Mouse (Mus musculus) hindbrain, embryonic 13.5 days (tissue): Measurements from ENCODE around the gene Mknk1. TPM values are rescaled to one million over a fixed set of nuclear protein-coding genes. Genes with fewer than 3 reads are reported as not detected.
A peak's percentile ranks its signal among the peaks of the same experiment; 100 is the strongest.

Experiments
- ATAC-seq: fragments of 200-750 bp; cut with Nextera tagmentation; 2 replicates; pipeline ENCODE4 v1.8.0; 2017; ENCODE audit warnings: moderate TSS enrichment; ENCODE audit not compliant: low FRiP score
- H3K27ac ChIP-seq: fragments of 300-500 bp; sonication (generic); 2 replicates; pipeline ENCODE4 v1.5.1; 2015; ENCODE audit warnings: inconsistent platforms, mild to moderate bottlenecking, moderate library complexity
- H3K27me3 ChIP-seq: fragments of 300-500 bp; sonication (generic); 2 replicates; pipeline ENCODE4 v1.6.1; 2015; ENCODE audit warnings: mild to moderate bottlenecking, inconsistent platforms
- H3K36me3 ChIP-seq: fragments of 300-500 bp; sonication (generic); 2 replicates; pipeline ENCODE4 v1.6.1; 2015; ENCODE audit warnings: mild to moderate bottlenecking, inconsistent platforms
- H3K4me1 ChIP-seq: fragments of 300-500 bp; sonication (generic); replicated peaks from 2 replicates; pipeline ENCODE4 v1.6.1; 2015; ENCODE audit warnings: inconsistent platforms
- H3K4me2 ChIP-seq: fragments of 300-500 bp; sonication (generic); 2 replicates; pipeline ENCODE4 v1.6.1; 2015; ENCODE audit warnings: inconsistent platforms, mild to moderate bottlenecking, moderate library complexity
- H3K4me3 ChIP-seq: fragments of 300-500 bp; sonication (generic); 2 replicates; pipeline ENCODE4 v1.5.1; 2015; ENCODE audit warnings: mild to moderate bottlenecking, inconsistent platforms
- H3K9ac ChIP-seq: fragments of 300-500 bp; sonication (generic); 2 replicates; pipeline ENCODE4 v1.6.1; 2015; ENCODE audit warnings: mild to moderate bottlenecking, inconsistent platforms
- H3K9me3 ChIP-seq: fragments of 300-500 bp; sonication (generic); 2 replicates; pipeline ENCODE4 v1.6.1; 2016; ENCODE audit warnings: inconsistent platforms
- WGBS: fragments of 180-500 bp; shearing (Covaris S2); methylation state at CpG from one replicate; pipeline ENCODE4 v1.1.7; 2015; 5-methylcytosine and 5-hydroxymethylcytosine counted together
- polyA plus RNA-seq: library from polyadenylated mRNA; unstranded; fragments of >200 nt; fragmentation: Nextera tagmentation; extraction: Ambion mirVana; gene quantifications from 2 replicates; pipeline ENCODE4 v1.2.1, GENCODE M21; 2015

Mknk1 gene
- polyA plus RNA-seq, 1 experiment from 2014 or later: 21.3 TPM

DNA sequence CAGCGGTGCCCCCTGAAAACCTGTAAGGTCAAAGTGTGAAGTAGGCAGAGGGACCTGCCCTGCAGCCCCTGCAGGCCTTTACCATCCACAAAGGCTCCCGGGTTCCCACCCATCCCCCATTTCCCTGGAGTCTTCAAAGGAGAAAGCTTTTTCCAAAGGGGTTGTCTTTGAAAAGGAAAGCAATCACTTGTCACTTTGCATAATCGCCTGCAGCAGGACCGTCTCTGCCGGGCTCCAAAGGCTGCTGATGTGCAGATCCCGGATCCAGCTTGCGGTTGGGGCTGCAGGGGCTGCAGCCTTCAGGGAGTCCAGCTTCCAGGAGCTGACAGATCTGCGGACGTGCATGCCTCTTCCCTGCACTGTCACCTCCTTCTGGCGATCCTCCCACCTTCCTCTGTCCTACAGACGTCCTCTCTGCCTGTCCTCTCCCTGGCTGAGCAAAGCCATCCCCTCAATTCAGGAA is 39.2 kb downstream of the Mknk1 start:
- no peaks in the 10 kb centered on the region for H3K27me3 ChIP-seq
- H3K36me3 ChIP-seq: peaks cover 25% of the 10 kb centered on the region
- H3K4me1 ChIP-seq: peaks cover 50% of the 10 kb centered on the region
- WGBS: 3% methylated on average over 11 of the region's 11 CpGs
- H3K9ac ChIP-seq: peak overlapping the region; percentile 21
- no peak overlapping the region for H3K4me3 ChIP-seq
- no peaks in the 10 kb centered on the region for H3K9me3 ChIP-seq
- peak overlapping the region; percentile 34 for H3K4me2 ChIP-seq
- ATAC-seq: peak; percentile 54
- peak overlapping the region; percentile 71 for H3K27ac ChIP-seq

DNA sequence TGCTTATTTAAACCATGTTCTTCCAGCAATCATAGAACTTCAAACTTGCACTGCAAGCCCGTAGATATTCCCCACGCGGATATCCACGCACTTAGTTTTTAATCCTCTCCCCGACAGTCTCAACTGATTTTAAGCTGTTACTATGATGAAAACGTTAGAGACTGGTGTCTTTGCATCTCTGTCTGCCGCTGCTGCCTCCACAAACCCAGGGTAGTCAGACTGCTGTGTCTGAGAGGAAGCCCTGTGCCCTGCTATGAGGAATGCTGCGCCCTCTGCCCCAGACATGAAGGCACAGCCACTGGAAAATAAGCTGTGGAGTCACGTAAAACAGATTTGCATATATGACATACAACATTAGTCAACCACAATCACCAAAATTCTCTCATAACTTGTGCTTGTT is 39.8 kb downstream of the Mknk1 start:
- peaks cover 50% of the 10 kb centered on the region for H3K4me1 ChIP-seq
- H3K4me2 ChIP-seq: no peak overlapping the region
- ATAC-seq: no peak
- H3K4me3 ChIP-seq: no peak overlapping the region
- H3K9me3 ChIP-seq: no peaks in the 10 kb centered on the region
- no peak overlapping the region; the same call in 1 of the 2 replicates for H3K9ac ChIP-seq
- H3K27me3 ChIP-seq: no peaks in the 10 kb centered on the region
- H3K27ac ChIP-seq: peak overlapping the region; percentile 71; the same call in 1 of the 2 replicates
- peaks cover 21% of the 10 kb centered on the region for H3K36me3 ChIP-seq
- WGBS: 37% methylated on average over 9 of the region's 9 CpGs

DNA sequence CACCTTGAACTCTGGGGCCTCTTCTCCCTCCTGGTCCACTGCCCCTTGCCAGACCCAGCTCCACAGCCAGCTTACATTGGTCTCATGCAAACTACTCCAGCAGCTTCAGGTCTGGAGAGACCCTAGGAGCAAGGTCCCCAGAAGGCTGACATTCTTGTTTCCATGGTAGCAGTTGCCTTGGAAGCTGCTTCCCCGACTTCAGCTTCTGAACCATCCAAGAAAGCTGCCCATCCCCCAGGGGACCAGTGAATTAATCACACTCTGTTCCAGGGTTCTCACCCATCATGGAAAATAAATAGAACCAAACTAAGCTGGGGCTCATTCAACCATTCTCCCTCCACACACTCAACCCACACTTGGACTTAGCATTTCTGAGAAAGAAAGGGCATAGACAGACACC is 42.2 kb downstream of the Mknk1 start:
- ATAC-seq: peak; percentile 50

DNA sequence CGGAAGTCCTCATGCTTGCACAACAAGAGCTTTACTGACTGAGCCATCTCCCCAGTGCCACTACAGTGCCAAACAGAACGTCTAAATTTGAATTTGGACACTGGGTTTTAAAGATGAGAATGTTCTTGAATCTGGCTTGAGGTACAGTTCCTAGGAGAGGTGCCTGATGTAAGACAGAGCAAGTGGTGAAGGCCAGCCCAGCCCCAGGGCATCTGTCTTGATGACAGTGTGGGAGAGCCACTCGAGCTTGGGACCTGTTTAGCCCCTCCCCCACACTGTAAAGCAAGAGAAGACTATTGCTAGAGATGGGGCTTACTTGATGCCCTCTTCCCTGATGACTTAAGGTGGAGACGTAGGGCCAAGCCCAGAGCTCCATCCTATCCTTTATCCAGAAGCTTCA is 43.2 kb downstream of the Mknk1 start:
- peaks cover 59% of the 10 kb centered on the region for H3K4me1 ChIP-seq
- no peak overlapping the region for H3K9ac ChIP-seq
- H3K27me3 ChIP-seq: peaks cover 3% of the 10 kb centered on the region; the same call in 1 of the 2 replicates
- 58% methylated on average over 4 of the region's 4 CpGs for whole genome bisulfite sequencing
- ATAC-seq: no peak
- H3K4me3 ChIP-seq: no peak overlapping the region
- H3K27ac ChIP-seq: no peak overlapping the region
- no peaks in the 10 kb centered on the region for H3K9me3 ChIP-seq
- H3K4me2 ChIP-seq: no peak overlapping the region
- no peaks in the 10 kb centered on the region for H3K36me3 ChIP-seq

More for the DNA sequence above, 42.2 kb downstream of the Mknk1 start:
- 0% methylated on average over 1 of the region's 1 CpGs for WGBS
- no peak overlapping the region for H3K4me3 ChIP-seq
- H3K4me2 ChIP-seq: no peak overlapping the region
- no peak overlapping the region for H3K9ac ChIP-seq
- no peaks in the 10 kb centered on the region for H3K27me3 ChIP-seq
- no peaks in the 10 kb centered on the region for H3K9me3 ChIP-seq
- no peaks in the 10 kb centered on the region for H3K36me3 ChIP-seq
- H3K27ac ChIP-seq: peak overlapping the region; percentile 20
- H3K4me1 ChIP-seq: peaks cover 59% of the 10 kb centered on the region

DNA sequence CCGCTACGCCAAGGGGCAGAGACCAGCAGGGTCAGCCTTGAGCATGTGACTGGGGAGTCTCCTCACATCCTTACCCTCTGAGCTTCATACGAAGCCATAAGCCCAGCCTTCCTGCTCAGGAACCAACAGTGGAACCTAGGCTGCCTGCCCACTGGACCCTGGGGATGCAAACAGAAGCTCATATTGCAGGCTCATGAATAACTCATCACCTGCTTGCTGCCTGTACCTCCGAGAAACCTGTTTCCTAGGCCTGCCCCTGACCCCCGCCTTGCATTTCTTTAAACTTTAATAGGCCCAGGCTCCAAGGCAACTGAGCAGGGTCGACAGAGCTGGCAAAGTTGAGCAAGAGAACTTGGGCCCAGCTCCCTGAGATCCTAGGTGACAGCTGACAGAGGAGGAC is 45.0 kb downstream of the Mknk1 start, which contains the start of gene Kncn:
Gene Kncn (plus strand): TSS at position 379 of the 400 bp plus-strand sequence.
- ATAC-seq: no peak
- H3K9me3 ChIP-seq: no peaks in the 10 kb centered on the region
- H3K4me3 ChIP-seq: no peak within 1 kb of the TSS
- WGBS: 68% methylated on average over 6 of the region's 6 CpGs
- no peak within 1 kb of the TSS for H3K4me2 ChIP-seq
- H3K27me3 ChIP-seq: peaks cover 6% of the 10 kb centered on the region
- H3K27ac ChIP-seq: no peak within 1 kb of the TSS
- peaks cover 41% of the 10 kb centered on the region for H3K4me1 ChIP-seq
- H3K36me3 ChIP-seq: no peaks in the 10 kb centered on the region
- no peak within 1 kb of the TSS for H3K9ac ChIP-seq

DNA sequence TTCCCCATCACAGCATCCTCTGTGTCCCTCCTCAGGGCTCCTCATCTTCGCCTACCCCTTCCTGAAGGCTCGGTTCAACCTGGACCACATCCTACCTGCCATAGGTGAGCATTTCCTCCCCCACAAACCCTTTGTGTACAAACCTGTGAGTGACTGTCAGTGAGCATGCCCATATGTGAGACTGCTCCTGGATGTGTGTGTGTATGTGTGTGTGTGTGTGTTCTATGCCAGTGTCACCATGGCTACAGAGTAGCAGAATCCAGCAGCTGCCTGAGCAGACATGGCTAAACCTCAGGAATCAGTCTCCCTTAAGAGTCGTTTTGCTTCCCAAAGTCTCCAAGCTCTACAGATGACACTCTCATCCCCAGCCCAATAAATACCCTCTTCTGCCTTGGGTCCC is 46.8 kb downstream of the Mknk1 start:
- no peak overlapping the region for H3K9ac ChIP-seq
- no peak overlapping the region for H3K4me3 ChIP-seq
- H3K4me2 ChIP-seq: no peak overlapping the region
- no peak overlapping the region for H3K27ac ChIP-seq
- 80% methylated on average over 3 of the region's 3 CpGs for WGBS
- no peaks in the 10 kb centered on the region for H3K9me3 ChIP-seq
- 0 out of 2 replicates have a peak, but pooled peaks have one; percentile 33 for ATAC-seq
- H3K4me1 ChIP-seq: peaks cover 36% of the 10 kb centered on the region
- peaks cover 24% of the 10 kb centered on the region for H3K27me3 ChIP-seq
- no peaks in the 10 kb centered on the region for H3K36me3 ChIP-seq

DNA sequence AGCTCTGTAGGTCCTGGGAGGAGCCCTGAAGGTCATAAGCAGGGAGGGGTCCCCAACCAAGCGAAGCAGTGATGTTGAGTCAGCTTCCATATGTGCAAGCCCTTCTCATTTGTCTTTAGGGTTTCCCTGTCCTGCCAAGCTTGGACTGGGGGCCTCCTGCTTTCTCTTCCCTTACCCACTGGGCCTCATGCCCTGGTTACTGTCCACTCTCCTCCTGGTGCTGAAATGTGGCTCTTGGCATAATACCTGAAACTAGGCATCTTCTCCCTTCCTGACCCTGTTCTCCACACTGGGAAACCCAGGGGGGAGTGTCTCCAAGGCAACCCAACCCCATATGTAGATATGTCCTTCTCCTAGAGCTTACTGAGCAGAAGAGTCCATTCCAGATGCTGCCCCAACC is 47.9 kb downstream of the Mknk1 start:
- Histone ChIP-seq H3K9ac (no peak overlapping the region), H3K4me1 (peaks cover 26% of the 10 kb centered on the region), H3K4me3 (no peak overlapping the region), H3K4me2 (no peak overlapping the region), H3K36me3 (no peaks in the 10 kb centered on the region), H3K9me3 (no peaks in the 10 kb centered on the region), H3K27me3 (peaks cover 34% of the 10 kb centered on the region), H3K27ac (no peak overlapping the region)
- ATAC-seq: no peak
- 55% methylated on average over 1 of the region's 1 CpGs for WGBS

DNA sequence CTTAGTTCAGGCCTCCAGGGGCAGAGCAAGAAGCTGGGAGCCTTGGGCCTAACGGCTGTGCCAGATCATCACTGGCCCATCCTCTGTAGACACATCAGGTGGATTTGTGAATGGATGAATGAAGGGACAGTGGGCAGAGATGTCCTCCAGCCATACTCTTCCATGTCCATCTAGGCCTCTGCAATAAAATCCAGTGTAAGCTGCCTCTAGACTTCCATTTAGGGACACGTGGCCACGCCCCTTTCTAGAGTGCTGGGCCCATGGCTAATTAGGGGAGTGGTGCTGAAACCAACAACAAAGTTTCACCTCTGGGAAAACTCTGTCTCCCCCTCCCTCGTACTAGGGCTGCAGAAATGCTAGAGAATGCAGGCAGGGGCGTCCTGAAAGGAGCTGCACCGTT is 51.1 kb downstream of the Mknk1 start:
- H3K9ac ChIP-seq: peak overlapping the region; percentile 56; the same call in 1 of the 2 replicates
- H3K36me3 ChIP-seq: no peaks in the 10 kb centered on the region
- no peak overlapping the region for H3K27ac ChIP-seq
- H3K4me1 ChIP-seq: peaks cover 16% of the 10 kb centered on the region
- 0 out of 2 replicates have a peak, but pooled peaks have one; percentile 3 for ATAC-seq
- no peaks in the 10 kb centered on the region for H3K9me3 ChIP-seq
- H3K27me3 ChIP-seq: peaks cover 52% of the 10 kb centered on the region
- peak overlapping the region; percentile 55 for H3K4me2 ChIP-seq
- WGBS: 14% methylated on average over 6 of the region's 6 CpGs
- H3K4me3 ChIP-seq: peak overlapping the region; percentile 26

DNA sequence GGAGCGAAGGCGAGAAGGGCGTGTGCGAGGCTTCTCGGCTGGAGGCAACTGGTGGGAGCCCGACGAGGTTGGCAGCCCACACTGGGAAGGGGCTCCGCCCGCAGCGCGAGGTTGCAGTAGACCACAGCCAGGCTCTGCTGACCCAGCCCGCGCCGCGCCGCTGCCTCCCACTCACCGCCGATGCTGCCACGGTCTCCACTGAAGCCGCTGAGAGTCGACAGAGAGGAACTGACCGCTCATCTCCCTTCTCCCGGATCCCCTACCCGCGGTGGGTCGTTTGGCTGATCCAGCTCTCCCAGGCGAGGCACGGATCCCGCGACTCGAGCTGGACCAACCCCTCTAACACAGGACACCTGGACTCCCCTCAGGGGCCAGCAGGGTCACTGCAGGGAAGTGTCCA is 51.6 kb downstream of the Mknk1 start, which contains the start of gene 6430628N08Rik:
Gene 6430628N08Rik (plus strand): TSS at position 113 of the 400 bp plus-strand sequence.
- Histone ChIP-seq H3K4me2 (peak within 1 kb of the TSS; percentile 55), H3K4me1 (peaks cover 13% of the 10 kb centered on the region), H3K4me3 (peak within 1 kb of the TSS; percentile 26), H3K27me3 (peaks cover 55% of the 10 kb centered on the region), H3K36me3 (no peaks in the 10 kb centered on the region), H3K27ac (no peak within 1 kb of the TSS), H3K9me3 (no peaks in the 10 kb centered on the region), H3K9ac (peak within 1 kb of the TSS; percentile 56; the same call in 1 of the 2 replicates)
- peak; percentile 9; the same call in 1 of the 2 replicates for ATAC-seq
- under 1% methylated on average over 31 of the region's 31 CpGs for WGBS

DNA sequence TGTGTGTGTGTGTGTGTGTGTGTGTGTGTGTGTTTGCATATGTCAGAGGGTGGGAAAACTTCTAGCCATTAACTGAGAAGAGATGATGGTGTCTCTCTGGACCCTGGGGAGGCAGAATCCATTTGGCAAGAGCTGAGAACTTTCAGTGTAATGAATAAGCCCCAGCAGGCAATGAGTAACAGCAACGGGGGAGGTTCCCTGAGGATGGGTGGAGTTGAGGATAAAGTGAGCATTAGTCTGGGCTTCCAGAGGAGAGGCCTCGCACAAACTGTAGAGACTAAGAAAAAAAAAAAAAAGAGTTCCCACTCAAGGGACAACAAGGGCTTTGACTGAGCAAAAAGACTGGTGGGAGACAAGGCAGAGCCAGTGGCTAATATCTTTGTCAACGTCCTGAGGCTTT is 55.3 kb downstream of the Mknk1 start:
- Histone ChIP-seq H3K9me3 (no peaks in the 10 kb centered on the region), H3K4me3 (no peak overlapping the region), H3K36me3 (no peaks in the 10 kb centered on the region), H3K27me3 (peaks cover 83% of the 10 kb centered on the region), H3K27ac (no peak overlapping the region), H3K4me2 (no peak overlapping the region), H3K9ac (no peak overlapping the region), H3K4me1 (peaks cover 22% of the 10 kb centered on the region)
- 19% methylated on average over 3 of the region's 3 CpGs for WGBS
- no peak for ATAC-seq

DNA sequence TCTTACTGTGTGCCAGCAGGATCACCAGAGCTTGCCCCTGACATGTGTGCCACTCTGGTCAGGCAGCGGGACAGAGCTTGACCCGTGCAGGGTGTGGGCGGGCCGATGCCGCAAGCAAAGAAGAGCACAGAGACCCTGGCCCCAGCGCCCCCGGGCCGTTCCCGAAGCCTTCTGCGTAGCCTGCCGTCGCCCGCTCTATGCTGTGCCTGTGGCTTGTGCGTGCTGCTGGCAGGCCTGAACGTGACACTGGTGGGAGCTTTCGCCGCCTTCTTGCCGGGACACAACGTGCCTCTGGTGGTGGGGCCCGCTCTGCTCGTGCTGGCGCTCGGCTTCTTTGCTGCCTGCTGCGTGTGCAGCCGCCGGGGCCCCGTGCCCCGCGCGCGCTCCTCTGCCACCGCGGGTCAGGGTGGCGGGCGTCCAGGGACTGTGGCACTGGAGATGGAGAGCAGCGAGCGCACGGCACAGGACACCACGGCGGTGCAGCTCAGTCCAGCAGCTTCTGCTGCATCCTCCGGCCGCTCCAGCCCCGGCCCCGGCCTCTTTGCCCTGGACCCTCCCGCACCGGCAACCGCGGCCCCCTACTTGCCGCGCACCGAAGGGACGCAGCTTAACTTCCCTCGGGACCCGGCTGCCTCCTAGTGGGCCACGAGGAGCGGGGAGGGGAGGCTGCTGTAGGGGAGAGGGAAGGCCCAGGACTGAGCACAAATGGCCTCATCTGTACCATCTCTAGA is 59.1 kb downstream of the Mknk1 start:
- H3K4me3 ChIP-seq: peak overlapping the region; percentile 43
- peaks cover 11% of the 10 kb centered on the region for H3K4me1 ChIP-seq
- peak; percentile 72 for ATAC-seq
- H3K36me3 ChIP-seq: no peaks in the 10 kb centered on the region
- H3K9me3 ChIP-seq: no peaks in the 10 kb centered on the region
- peak overlapping the region; percentile 80 for H3K4me2 ChIP-seq
- H3K27ac ChIP-seq: no peak overlapping the region
- H3K27me3 ChIP-seq: peaks cover 85% of the 10 kb centered on the region
- peak overlapping the region; percentile 68 for H3K9ac ChIP-seq
- under 1% methylated on average over 54 of the region's 56 CpGs for WGBS

DNA sequence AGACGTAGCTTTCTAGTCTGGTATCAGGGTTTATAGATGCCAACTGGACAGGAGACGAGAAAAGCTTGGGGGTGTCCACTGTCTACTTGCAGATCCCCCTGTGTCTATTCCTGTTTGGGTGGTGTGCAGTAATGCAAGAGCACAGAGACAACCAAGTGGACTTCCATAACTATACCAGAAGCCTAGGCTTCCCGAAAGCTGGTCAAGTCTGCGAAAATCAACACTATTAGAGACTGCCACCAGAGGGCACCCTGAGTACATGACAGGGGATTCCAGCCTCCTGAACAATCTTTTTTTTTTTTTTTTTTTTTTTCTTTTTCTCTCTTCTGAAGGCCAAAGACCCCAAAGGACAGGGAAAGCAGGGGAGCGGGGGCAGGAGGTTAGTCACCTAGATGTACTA is 63.8 kb downstream of the Mknk1 start:
- no peak overlapping the region for H3K9ac ChIP-seq
- H3K36me3 ChIP-seq: no peaks in the 10 kb centered on the region
- ATAC-seq: no peak
- H3K9me3 ChIP-seq: no peaks in the 10 kb centered on the region
- H3K4me3 ChIP-seq: no peak overlapping the region
- no peak overlapping the region for H3K4me2 ChIP-seq
- WGBS: 19% methylated on average over 5 of the region's 5 CpGs
- H3K27ac ChIP-seq: no peak overlapping the region
- peaks cover 95% of the 10 kb centered on the region for H3K27me3 ChIP-seq
- H3K4me1 ChIP-seq: peaks cover 37% of the 10 kb centered on the region

DNA sequence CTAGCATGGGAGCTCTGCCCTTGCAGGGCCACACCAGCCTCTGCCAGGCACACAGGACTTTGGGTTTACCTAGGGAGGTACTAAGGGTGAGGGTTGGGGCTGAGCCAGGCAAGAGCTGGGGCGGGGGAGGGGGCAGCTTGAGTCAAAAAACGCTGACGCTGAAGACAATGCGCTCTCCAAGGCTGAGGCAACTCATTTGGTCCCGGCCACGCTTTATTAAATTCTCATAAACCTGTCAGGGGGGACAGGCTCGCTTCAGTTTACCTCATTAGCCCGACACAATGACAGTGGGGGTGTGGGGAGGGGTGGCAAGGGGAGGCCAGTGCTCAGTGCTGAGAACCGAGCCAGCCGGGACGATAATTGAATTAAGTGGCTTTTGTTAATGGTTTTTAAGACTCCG is 65.4 kb downstream of the Mknk1 start:
- H3K9ac ChIP-seq: no peak overlapping the region
- H3K4me1 ChIP-seq: peaks cover 40% of the 10 kb centered on the region
- H3K9me3 ChIP-seq: no peaks in the 10 kb centered on the region
- 3% methylated on average over 12 of the region's 12 CpGs for WGBS
- no peak overlapping the region for H3K4me3 ChIP-seq
- no peak overlapping the region for H3K27ac ChIP-seq
- no peak overlapping the region for H3K4me2 ChIP-seq
- no peaks in the 10 kb centered on the region for H3K36me3 ChIP-seq
- H3K27me3 ChIP-seq: peaks cover 95% of the 10 kb centered on the region
- ATAC-seq: peak; percentile 65
